Mouse (Mus musculus): ENCODE data around the gene Tacr1.

Gene Tacr1

GRCm38 (mm10) chr6:82525107-82525867 lies 123.2 kb downstream of the Tacr1 start:
- CTCF ChIA-PET: no interaction called here

DNA sequence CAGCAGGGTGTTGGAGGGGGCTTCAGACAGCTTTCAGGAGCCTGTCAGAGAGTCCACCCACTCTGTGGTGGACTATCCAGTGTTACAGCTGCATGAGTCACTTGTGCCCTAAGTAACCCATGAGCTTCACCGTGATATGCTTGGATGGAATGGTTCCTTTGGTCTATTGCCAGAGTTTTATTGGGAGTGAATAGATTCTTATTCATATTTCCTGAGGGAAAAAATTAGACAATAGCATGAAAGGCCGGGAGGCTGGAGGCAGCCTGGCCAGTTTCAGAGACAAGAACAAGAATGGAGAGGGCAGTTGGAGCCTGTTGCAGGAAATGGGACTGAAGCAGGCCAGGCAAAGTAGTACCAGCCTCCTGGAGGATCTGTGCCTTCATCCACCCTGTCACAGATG lies 126.5 kb downstream of the Tacr1 start:
- CTCF ChIA-PET: no interaction called here

DNA sequence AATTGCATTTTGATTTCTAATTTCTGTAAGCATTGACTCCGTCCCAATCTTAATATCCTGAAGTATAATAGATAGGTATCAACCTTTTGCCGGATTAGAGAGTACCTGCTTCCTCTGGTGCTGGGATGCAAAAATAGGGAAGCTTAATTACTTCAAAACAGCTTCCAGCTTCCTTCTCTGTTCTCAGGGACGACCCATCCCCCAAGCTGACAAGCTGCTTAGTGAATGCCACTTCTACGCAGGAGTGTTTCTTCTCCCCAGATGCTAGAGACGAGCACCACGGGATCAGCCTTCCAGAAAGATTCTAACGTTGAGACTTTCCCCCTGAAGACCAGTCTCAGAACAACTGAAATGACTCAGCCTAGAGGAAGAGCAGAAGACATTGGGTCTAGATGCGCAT lies 134.5 kb downstream of the Tacr1 start:
- CTCF ChIA-PET: no interaction called here

GRCm38 (mm10) chr6:82549270-82549669 lies 147.1 kb downstream of the Tacr1 start:
- CTCF ChIA-PET: no interaction called here

DNA sequence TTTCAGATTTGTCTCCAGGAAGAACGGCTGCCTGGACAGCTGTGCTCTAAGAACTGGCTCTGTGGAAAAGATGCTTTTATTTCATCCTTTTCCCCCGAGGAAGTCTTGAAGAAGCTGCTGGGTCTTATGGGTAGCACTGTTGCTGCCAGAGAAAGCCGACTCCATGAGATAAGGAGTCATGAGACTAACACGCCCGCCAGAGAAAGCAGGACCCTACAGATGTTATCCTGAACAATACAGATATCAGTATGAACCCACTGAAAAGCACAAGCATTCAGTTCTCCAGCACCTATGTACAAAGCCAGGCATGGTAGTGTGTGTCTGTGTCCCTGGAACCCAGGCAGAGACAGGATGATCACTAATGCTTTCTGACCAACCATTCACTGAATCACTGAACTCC lies 173.3 kb downstream of the Tacr1 start:
- CTCF ChIA-PET: interaction anchor here (0.6 kb wide), 1 partner anchor 93 kb away, joined by 3 read pairs; no protein-coding TSS in a partner anchor

GRCm38 (mm10) chr6:82585396-82585795 lies 183.3 kb downstream of the Tacr1 start:
- CTCF ChIA-PET: no interaction called here

DNA sequence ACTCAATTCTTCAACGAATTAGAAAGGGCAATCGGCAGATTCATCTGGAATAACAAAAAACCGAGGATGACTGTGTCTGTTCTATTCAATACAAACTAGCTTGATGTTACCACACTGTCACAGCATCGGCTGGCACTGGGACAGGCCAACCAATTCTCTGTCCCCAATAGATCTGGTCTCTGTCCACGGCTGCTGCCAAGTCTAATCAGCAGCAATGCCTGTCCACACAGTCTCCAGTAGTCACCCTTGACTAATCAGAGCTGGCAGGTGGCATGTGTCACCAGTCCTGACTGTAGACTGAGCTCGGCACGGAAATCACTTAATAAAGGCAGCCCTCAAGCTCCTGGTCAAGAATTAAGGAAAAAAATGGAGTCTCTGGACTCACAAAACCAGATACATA lies 187.3 kb downstream of the Tacr1 start:
- CTCF ChIA-PET: no interaction called here

- CTCF ChIA-PET: no interaction called here
Measured at GRCm38 (mm10) chr6:82595461-82596090, 193.4 kb downstream of the Tacr1 start.

DNA sequence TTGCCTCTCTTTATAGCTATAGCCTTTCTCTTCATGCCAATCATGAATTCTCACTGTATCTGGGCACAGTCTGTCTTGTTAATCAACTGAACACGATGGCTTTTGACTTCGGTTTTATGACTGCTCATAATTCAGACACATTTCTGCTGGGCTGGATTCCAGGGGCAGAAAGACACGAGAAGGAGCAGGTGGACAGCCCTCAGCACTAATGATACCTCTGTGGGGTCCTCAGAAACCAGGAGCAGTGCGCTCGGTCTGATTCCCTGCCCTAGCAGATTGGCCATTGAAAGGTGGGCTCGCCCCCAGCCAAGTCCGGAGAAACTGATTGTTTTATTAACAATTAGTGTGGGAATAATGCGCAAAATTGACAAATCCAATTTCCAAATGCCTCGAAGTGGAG lies 201.1 kb downstream of the Tacr1 start:
- CTCF ChIA-PET: no interaction called here

DNA sequence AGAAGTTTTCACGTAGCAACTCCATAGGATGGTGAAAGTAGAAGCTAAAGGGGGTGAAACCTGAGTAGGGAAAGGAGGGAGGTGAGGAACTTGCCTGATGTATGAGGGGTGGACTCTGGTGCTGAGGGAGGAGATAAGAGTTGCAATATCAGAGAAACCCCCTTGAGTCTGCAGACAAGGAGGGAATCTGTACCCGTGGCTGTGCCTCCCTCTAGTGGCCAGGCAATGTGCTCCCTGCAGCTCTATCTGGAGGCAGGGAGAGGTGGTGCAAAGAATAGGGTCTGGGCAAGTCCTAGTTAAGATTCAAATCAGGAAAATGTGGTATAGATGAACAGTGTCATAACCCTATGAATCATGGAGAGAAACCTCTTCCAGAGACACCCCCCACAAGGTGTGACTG lies 201.5 kb downstream of the Tacr1 start:
- CTCF ChIA-PET: no interaction called here

DNA sequence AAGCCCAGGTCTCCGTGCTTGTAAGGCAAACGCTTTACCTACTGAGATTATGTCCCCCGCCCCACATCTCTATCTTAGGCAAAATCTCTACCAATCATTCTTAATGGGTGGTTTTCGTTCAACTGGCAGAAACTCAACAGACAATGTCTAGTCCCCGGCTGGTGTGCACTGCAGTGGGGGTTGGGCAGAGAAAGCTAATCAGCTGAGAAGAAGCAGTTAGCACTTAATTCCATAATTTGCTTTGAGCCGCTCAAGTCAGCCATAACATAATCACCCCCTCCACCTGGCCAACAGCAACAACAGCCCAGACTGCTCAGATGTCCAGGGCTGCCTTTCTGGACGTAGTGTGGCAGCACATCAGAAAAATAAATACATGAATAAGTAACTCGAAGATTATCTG lies 202.7 kb downstream of the Tacr1 start:
- CTCF ChIA-PET: no interaction called here

GRCm38 (mm10) chr6:82608756-82609155 lies 206.6 kb downstream of the Tacr1 start:
- CTCF ChIA-PET: no interaction called here

DNA sequence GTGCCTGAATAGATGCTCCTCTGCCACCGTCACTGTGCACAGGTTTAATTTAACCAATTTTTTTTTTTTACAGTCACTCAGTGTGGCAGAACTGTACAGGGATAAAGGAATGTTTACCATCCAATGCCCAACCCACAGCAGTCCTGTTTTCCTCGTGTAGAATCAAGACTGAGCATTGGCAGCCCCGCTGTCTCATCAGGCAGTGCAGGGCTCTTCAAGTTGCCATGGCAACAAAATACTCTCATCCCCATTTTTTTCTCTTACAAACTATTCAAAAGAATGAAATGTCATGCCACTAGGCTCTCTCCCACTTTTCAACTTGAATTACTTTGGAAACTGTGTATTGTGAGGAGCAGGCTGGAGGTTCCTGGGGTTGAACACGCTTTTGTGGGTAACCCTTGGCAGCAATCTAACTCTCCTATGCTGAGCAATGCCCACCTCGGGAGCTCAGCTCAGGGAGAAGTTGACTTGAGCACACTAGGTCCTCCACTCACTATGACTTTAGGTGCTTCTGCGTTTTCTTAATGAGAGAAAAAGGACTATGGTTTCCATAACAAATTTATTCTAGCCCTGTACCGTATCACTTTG lies 207.3 kb downstream of the Tacr1 start:
- CTCF ChIA-PET: no interaction called here

Measured in spleen, embryonic (tissue).